In the genomic region with DNA sequence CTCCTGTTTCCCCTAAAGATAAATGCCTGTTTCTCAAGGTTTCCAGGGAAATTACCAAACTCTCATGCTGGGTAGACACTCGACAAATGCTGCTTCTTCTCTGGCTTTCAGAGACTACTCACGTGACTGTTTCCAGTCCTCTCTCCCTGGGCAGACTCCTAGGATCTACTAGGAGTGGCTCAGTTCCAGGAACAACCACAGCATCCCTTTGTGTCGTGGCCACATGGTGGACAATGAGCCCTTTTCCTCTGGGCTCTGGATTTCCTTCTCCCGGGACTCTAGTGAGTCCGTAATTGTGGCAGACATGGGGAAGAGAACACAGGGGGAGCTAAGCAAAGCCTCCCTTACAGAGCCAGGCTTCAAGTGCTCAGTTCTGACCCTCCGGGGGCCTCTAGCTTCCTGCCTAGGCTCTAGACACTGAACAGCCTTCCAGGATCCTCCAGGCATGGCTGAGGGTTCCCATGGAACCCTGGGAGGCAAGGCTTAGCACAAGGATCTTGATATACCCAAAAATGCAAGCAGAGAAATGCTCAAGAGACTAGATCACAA, we compare ENCODE assay signal across 11 mouse cellular contexts. TPM values are rescaled to one million over a fixed set of nuclear protein-coding genes. Genes with fewer than 3 reads are reported as not detected.
DNase-seq lines count a peak whose midpoint lies in the region; ATAC-seq and TF ChIP-seq lines count a peak whose summit lies in the region.
"Had no signal": no experiment of that assay in that cellular context is flagged by ENCODE, and none has a peak within 500 bp of the region (broad histone marks: within the 10 kb centered on the region; RNA-seq: fewer than 3 reads in every experiment).

No protein-coding gene starts in this region.

- no peak overlapping the region for H3K4me2 ChIP-seq in forebrain, embryonic 13.5 days
- no peak overlapping the region for H3K4me2 ChIP-seq in forebrain, embryonic 15.5 days (replicated peaks)
- H3K4me2 ChIP-seq in heart, embryonic 13.5 days = no peak overlapping the region

- 43% methylated on average over 6 of the region's 6 CpGs for WGBS in forebrain, embryonic 13.5 days
- WGBS in forebrain, embryonic 15.5 days = 38% methylated on average over 6 of the region's 6 CpGs
- WGBS in heart, embryonic 13.5 days = 30% methylated on average over 6 of the region's 6 CpGs

- peaks cover 22% of the 10 kb centered on the region for H3K4me1 ChIP-seq in forebrain, embryonic 13.5 days
- H3K4me1 ChIP-seq in forebrain, embryonic 15.5 days = peaks cover 14% of the 10 kb centered on the region
- H3K4me1 ChIP-seq in heart, embryonic 13.5 days = peaks cover 25% of the 10 kb centered on the region

- H3K36me3 ChIP-seq in forebrain, embryonic 13.5 days (ENCODE audit: poor library complexity, severe bottlenecking) = no peaks in the 10 kb centered on the region
- H3K36me3 ChIP-seq in forebrain, embryonic 15.5 days = no peaks in the 10 kb centered on the region
- H3K36me3 ChIP-seq in heart, embryonic 13.5 days = no peaks in the 10 kb centered on the region

- no peaks in the 10 kb centered on the region for H3K27me3 ChIP-seq in forebrain, embryonic 13.5 days
- H3K27me3 ChIP-seq in forebrain, embryonic 15.5 days = no peaks in the 10 kb centered on the region
- H3K27me3 ChIP-seq in heart, embryonic 13.5 days (replicated peaks) = no peaks in the 10 kb centered on the region

- DNase-seq in left cerebral cortex, adult 2 months (ENCODE audit: extremely low spot score in 1 of 2, low spot score in 2 of 2) = no peak
- DNase-seq in left cerebral cortex, adult 11 months (ENCODE audit: low spot score) = no peak
- DNase-seq in lung, postnatal 36 days = peak; percentile 63
- no peak for DNase-seq in urinary bladder, postnatal 25 days (ENCODE audit: low spot score)
- DNase-seq in urinary bladder, postnatal 36 days (ENCODE audit: low spot score in 2 of 2) = no peak

- H3K9me3 ChIP-seq in forebrain, embryonic 13.5 days (replicated peaks) = no peaks in the 10 kb centered on the region
- H3K9me3 ChIP-seq in forebrain, embryonic 15.5 days = no peaks in the 10 kb centered on the region
- no peaks in the 10 kb centered on the region for H3K9me3 ChIP-seq in heart, embryonic 13.5 days

- TF ChIP-seq CTCF in left cerebral cortex, adult 2 months (IDR thresholded peaks at IDR 0.05) = peak; percentile 22

- no peak overlapping the region for H3K9ac ChIP-seq in forebrain, embryonic 13.5 days
- H3K9ac ChIP-seq in forebrain, embryonic 15.5 days (replicated peaks) = no peak overlapping the region
- H3K9ac ChIP-seq in heart, embryonic 13.5 days = no peak overlapping the region

- ATAC-seq in forebrain, embryonic 13.5 days = no peak
- ATAC-seq in forebrain, embryonic 15.5 days (replicated peaks) = no peak
- no peak; the same call in 1 of the 2 replicates for ATAC-seq in heart, embryonic 13.5 days (ENCODE audit: extremely low read depth, insufficient number of reproducible peaks, low FRiP score, low TSS enrichment)
- ATAC-seq: CD4-positive, CD25-positive, alpha-beta regulatory T cell, adult 4 months had no signal

- peak overlapping the region; percentile 6; the same call in 1 of the 2 replicates for H3K27ac ChIP-seq in forebrain, embryonic 13.5 days
- H3K27ac ChIP-seq in forebrain, embryonic 15.5 days (replicated peaks) = no peak overlapping the region
- no peak overlapping the region for H3K27ac ChIP-seq in left cerebral cortex, adult 2 months
- peak overlapping the region; percentile 40; the same call in 1 of the 2 replicates for H3K27ac ChIP-seq in heart, embryonic 13.5 days (replicated peaks)

- intact Hi-C loops in left cerebral cortex, adult 2 months (cut with DNase I) = no loop called here

- H3K4me3 ChIP-seq in forebrain, embryonic 13.5 days = no peak overlapping the region
- no peak overlapping the region for H3K4me3 ChIP-seq in forebrain, embryonic 15.5 days
- no peak overlapping the region for H3K4me3 ChIP-seq in left cerebral cortex, adult 2 months
- no peak overlapping the region for H3K4me3 ChIP-seq in heart, embryonic 13.5 days

RNA-seq across cellular contexts. Expression of a gene that starts 47.6 kb away (rescaled TPM):
- polyA plus RNA-seq in forebrain, embryonic 13.5 days (2015; fragmentation: Nextera tagmentation; extraction: Ambion mirVana) = not detected in 2 replicates
- not detected in 2 replicates for polyA plus RNA-seq in forebrain, embryonic 15.5 days (2015; fragmentation: Nextera tagmentation; extraction: Ambion mirVana)
- not detected for total RNA-seq in left cerebral cortex, adult 2 months (2021)
- polyA plus RNA-seq in heart, embryonic 13.5 days (2015; fragmentation: Nextera tagmentation; extraction: Ambion mirVana) = not detected in 2 replicates
- total RNA-seq: layer of hippocampus, postnatal 36 days; megakaryocyte progenitor cell, adult 5-6 weeks had no signal
- polyA plus RNA-seq: CD4-positive, CD25-positive, alpha-beta regulatory T cell, adult 4 months had no signal

RNA-seq across cellular contexts. Expression of a gene that starts 55.5 kb away (rescaled TPM):
- 9.8 and 11.3 TPM in 2 replicates for polyA plus RNA-seq in forebrain, embryonic 13.5 days (2015; fragmentation: Nextera tagmentation; extraction: Ambion mirVana)
- polyA plus RNA-seq in forebrain, embryonic 15.5 days (2015; fragmentation: Nextera tagmentation; extraction: Ambion mirVana) = 10.6 and 10.7 TPM in 2 replicates
- 1 to 10 TPM; 6.5 TPM for total RNA-seq in left cerebral cortex, adult 2 months (2021)
- polyA plus RNA-seq in heart, embryonic 13.5 days (2015; fragmentation: Nextera tagmentation; extraction: Ambion mirVana) = 9.6 TPM in 2 replicates

Comparison
In these comparisons a context has a peak if more than half of its experiments do, and no peak if none do; other contexts are left out.
1. H3K27ac ChIP-seq: peak in forebrain, embryonic 13.5 days (single experiment) and heart, embryonic 13.5 days (single experiment); none in forebrain, embryonic 15.5 days (single experiment) and left cerebral cortex, adult 2 months (single experiment).